Mouse (Mus musculus) cerebellum, adult 11-12 months (tissue): Measurements from ENCODE around the gene Sstr3.

ENCODE experiments used
- DNase-seq: peaks from one replicate; pipeline ENCODE4 v3.0.0; 2022

Gene Sstr3

DNA sequence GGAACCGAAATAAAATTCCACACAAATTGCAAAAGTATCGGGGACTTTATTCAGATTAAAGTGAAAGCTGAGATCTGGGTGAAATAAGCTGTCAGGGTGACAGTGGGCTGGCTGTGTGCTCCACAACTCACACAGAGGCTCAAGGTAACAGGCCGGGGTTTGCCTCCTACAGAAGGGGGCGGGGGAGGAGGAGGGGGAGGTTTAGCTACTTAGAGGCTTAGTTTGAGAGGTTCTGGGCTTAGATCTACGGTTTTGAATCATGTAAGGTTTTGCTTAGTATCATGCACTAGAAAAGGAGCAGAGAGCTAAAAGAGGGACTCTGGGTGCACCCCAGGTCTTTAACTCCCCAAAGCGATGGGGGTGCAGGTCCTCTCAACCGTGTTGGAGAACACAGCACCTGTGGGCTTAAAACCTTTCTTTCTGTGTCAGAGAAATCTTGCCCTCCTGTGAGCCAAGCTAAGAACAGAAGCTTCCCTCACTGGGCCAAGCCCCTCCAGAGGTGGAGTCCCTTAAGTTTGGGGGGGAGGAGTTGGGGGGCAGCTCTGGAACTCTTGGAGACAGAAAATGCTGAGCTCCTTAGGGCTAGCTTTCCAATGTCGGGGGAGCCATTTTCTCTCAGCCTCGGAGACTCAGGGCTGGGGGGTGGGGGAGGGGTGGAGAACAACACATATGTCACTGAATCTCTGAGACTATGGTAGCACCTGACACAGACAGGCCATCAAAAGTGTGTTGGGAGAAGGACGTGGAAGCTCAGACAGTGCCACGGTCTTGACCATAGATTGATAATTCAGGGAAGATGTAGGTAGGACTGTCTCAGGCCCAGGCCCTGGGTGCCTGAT, 14.9 kb upstream of the Sstr3 start:
- DNase-seq: no peak

DNA sequence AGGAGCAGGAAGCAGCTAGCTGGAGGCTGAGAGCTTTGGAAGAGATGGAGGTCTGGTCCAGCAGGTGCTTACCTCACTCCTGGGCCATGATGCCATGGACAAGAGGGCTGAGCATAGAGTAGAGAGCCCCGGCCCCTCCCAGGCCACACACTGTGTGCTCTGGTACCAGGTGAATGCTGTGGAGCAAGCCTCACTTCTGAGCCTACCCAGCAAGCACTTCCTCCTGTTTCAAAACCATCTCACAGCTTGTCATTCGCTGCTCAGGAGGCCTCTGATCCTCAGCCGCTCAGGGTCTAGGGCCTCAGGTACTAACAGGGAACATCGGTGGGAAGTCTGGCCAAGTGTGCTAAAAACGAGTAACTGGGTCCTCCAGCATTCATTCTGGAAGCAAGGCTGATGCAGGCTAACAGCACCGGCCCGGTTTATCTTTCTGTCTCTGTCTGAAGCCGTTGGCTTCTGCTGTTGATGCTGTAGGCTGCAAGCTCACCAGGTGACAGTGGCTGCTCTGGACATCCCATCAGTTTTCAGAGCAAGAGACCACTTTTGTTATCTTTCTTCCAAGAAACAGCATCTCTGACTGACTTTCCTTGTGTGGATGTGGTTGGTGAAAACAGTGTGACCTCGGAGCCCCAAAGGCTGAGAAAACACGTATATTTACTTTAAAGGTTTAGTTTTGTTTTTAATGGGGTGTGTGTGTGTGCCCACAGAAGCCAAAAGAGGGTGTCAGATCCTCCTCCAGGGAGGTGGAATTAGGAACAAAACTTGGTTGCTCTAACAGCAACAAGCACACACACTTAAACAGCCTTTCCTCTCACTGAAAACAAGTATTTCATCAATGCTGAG, 13.4 kb upstream of the Sstr3 start:
- DNase-seq: no peak

DNA sequence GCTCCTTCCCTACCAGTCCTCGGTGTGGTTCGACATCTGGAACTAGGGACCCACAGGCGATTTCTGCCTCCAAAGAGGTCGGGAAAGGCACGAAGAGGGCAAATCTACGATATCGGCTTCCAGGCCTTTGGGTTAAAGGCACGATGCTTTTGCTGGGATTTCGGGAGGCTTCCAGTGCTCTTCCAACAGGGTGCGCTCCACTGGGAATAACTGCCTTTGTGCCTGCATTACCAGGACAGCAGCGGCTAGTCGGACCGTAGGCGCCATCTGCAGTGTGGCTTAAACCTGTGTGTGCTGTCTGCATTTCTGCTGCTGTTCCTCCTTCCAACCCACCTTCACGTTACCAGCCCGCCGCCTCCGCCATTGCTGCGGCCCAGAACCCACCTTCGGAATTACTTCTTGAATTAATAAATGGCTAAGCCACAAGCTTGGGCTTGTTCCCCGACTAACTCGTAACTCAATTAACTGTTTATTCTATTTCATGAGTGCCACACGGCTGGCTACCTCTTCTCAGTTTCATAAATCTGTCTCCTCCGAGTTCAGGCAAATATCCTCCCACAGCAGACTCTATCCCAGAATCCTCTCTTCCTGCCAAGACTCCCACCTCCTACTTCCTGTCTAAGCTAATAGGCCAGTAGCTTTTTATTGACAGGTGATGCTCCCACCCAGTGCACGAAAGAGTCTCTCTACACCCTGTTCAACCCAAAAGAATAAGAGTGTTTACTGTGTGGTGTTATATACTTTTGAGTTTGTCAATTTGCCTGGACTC, 10.2 kb upstream of the Sstr3 start:
- DNase-seq: no peak

DNA sequence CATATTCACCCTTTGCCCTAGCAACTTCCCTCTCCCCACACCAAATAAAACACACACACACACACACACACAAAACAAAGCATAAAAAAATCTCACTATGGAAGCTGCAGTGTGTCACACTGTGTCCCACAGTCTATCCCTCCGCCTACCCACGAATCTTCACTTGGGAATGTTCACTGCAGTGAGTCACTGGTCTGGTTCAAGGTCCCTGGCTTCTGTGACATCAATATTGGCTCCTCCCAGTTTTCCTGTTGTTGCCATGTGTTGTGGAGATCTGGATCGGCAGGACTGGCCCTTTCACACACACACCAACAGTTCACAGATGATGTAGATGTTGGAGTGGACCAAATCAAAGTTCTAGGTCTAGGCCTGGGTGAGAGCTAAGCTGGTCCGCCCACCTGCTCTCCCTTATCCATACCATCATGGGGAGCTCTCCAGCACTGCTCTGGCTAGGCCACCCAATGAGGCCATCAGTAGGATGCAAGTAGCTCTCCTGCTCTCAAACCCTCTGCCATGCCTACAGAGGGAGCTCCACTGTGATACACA, 4.8 kb upstream of the Sstr3 start:
- DNase-seq: no peak

DNA sequence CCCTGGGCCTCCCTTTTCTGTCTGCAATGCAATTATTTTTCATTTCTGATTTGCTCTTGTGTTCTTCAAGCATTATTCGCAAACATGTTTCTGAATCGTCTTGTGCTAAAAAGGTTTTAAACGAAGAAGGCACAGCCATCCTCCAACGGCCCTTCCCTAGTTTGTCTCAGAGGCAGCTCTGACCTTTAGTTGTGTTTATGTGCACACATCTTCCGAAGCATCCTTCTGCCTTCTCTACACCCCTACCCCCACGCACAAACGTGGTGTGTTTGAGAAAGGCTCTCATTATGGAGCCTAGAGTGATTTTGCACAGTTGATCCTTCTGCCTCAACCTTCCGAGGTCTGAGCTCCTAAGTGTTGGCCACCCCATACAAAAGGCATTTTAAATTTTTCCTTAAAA, 4.2 kb upstream of the Sstr3 start:
- DNase-seq: no peak

DNA sequence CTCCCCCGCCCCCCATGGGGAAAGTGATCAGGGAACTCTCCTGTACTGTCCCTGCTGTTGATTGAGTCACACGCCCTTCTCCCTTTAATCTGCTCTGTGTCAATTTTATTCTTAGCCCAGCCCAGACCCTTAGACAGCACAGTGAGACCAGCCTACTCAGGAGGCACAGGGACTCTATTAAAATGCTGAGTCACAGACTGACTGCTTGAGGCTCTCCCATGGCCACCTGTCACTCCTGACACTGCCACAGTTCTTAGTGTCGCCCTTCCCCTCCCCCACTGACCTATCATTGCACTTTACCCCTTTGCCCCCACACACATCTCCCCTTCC, 3.8 kb upstream of the Sstr3 start:
- DNase-seq: no peak

DNA sequence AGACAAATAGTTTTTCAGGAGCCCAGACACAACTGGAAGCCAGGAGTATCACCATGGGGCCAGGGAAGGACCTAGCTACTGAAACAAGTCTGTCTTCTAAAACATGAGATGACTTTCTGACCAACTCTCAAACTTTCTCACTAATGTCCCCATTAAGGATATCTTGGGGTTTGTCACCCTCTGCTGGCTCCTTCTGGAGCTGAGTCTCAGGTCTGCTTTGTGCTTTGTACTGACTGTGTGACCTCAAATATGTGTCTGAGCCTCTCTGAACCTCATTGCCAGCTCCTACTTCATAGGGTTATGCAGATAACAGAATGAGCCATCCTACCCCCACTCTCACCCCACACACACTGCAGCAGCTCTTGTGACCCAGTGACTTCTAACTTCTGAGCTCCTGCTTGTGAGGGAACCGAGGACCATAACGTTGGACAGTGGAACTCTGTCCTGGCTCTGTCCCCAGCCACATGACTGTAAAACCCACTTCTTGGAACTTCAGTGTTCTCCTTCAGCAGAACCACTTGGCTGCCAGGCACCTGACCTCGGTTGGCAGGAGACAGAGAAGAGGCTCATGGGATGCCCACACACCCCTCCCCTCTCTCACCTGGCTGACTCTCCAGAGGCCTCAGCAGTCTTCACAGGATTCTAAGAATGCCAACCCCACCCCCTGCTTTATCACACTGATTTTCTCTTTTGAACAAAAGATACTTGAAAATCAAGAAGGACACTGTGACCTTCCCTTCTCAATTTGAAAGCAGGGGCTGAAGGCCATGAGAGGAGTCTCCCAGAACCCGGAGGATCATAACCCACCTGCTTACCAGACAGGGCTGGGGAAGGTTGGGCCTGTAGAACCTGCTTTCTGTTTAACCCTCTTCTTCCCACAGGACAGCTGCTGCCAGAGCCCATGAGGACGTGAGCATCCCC, 3.2 kb upstream of the Sstr3 start:
- peak; percentile 31 for DNase-seq

DNA sequence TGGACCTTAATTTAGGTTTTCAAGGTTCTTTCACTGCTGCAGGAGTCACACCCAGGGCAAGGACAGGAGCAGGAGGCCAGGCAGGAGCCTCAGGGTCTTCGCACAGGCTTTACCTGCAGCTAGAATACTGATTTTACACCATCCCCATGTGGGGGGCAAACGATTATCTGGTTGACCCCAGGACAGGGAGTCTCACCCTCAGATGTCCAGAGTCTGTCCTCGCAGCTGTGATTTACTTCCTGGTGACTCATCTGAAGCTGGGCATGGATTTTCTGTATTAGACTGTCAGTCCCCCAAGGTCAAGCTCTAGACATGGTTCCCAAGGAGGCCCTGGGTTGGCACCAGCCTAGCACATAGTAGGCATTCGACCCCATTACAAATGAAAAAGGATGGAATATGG, 1.6 kb upstream of the Sstr3 start:
- no peak for DNase-seq

DNA sequence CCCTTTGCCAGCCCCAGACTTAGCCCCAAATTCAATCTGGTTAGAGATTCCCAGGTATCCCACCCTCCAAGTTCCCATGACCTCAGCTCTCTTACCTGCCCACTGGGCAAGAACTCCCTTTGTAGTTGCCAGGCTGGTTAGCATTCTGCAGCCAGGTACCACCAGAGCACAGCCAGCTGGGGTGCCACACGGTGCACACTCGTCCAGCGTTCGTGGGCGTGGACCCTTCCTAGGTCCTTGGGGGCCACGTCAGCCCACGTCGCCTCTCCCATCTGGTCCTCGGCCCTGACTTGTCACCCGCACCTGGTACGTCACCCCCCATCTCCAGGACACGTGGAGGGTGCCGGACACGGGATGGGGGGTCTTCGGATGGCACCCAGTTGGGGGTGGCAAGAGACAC, 444 bp downstream of the Sstr3 start:
- DNase-seq: peak; percentile 68

DNA sequence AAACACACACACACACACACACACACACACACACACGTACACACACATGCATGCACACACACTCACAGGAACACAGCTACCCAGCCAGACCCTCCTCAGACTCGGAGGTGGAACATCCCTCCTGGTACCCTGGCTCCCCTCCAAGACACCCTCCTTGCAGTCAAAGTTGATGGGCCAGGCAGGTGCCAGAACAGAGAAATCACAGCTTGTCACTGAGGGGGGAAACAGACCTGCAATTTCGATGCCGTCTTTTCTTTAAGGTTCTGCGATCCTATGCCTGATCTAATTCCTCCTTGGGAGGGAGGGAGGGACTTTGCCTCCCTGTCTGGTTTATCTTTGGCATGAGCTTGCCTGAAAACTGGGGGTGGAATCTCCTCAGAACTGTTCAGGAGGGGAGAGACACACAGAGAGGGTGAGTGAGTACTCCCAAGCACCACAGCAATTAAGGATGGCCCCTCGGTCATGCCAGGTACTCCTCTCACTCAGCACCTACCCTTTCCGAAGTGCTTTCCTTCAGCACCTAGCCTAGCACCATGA, 1.6 kb downstream of the Sstr3 start:
- peak; percentile 70 for DNase-seq

DNA sequence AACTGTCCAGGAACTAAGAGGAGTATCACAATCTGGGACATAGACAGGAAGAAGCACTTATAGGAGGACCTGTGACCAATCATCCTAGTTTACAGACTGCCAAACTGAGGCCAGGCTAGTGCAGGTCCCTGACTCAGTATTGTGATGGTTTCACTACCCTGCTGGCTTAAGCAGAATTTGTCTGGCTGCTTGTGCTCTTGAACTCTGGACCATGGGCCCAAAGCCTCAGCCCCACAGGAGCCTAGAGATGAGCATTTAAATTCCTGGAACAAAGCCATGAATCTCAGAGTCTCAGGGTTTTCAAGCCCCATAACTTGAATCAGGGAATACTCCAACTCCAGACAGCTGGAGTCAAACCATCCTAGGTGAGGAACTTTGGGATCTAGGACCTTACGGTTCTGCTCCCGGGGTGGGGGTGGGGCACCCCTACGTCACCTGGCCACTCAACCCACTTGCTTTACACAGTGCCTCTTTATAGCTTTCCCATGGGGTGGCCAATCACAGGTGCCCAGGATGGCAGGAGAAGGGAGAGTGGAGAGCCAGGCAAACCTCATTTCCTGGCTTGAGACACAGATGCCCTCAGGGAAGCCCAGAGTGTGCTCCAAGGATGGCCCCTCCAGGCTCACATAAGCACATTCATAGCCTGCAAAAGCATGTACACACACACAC, 2.3 kb downstream of the Sstr3 start:
- DNase-seq: peak; percentile 78

DNA sequence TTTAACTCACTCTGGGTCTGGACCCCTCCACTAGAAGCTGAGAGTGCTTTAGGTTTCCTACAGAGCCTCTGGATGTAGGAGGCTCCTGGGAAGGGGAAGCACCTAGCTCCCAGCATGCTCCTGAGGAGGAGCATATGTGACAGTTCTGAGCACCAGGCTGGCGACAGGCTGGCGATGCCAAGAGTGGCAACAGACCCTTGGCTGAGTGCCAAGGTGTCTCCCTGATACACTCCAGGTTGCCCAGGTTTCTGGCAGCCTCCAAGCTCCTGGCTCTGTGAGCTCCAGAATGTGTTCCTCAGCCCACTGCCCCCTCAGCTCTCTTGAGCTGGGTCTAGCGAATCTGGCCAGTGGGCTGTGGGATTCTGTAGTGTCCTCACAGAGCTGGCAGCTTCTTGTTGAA, 2.9 kb downstream of the Sstr3 start:
- peak; percentile 91 for DNase-seq

DNA sequence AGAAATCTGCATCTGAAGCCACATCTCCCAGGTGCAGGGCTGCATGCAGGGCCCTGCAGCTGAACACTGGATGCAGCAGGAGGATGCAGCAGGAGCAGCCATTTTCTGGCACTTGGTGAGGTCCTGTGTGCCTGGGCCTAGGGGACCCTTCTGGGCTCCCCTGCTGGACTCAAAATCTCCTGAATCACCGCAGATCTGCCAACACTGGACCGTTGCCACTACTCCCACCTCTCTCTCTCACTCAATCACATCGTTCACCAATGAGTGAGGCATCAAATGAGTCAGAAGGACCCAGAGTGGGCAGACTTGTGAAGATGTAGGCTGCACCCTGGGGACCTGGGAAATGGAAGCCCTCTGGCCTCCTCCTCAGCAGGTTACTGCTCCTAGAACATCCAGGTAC, 3.4 kb downstream of the Sstr3 start:
- peak; percentile 53 for DNase-seq

DNA sequence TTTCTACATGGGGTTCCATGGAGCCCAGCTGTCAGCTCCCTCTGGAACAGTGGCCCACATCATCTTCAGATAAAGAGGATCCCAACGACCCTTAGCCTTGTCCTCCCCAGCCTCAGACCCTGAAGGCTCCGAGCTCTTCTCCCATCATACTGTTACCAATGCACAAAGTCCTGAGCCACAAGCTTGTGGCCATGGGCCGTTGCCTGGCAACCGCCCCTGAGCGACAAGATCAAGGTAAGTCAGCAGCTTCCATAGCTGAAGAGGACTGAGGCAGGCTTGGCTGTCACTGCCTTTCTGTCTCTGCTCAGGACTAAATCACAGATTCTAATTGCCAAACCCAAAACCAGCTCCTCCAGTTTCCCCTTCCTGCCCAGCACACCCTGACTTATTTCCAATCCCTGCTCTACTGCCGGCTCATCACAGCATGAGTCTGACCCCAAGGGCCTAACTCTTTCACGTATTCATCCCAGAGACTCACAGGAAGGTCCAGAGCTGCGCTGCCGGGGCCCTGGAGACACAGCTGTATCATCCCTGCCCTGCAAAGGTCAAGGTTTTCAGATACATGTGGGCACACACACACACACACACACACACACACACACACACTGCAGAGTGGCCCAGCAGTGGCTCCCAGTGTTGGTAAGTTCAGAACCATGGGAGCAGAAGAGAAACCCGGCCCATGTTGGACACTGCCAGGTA, 8.6 kb downstream of the Sstr3 start:
- DNase-seq: no peak

DNA sequence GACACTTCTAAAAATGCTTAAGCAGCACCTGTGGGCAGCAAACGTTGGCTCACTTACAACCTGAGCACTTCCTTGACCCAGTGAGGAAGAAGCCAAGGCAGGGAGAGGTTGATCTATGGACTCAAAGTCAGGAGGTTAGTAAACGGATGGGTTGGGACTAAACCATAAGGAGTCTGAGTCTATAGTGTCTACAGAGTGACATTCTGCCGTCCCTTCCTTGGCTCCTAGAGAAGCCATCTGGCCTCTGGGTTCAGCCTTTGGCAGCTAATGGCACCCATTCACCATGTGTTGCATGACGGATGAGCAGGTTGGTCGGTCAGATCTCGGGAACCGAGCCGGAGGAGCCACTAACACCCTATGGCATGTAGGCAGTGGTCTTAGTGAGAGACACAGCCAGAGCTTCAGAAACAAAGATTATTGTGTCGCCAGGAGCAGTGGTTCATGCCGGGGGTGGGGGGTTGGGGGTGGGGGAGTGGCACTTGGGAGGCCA, 11.1 kb downstream of the Sstr3 start:
- peak; percentile 87 for DNase-seq

DNA sequence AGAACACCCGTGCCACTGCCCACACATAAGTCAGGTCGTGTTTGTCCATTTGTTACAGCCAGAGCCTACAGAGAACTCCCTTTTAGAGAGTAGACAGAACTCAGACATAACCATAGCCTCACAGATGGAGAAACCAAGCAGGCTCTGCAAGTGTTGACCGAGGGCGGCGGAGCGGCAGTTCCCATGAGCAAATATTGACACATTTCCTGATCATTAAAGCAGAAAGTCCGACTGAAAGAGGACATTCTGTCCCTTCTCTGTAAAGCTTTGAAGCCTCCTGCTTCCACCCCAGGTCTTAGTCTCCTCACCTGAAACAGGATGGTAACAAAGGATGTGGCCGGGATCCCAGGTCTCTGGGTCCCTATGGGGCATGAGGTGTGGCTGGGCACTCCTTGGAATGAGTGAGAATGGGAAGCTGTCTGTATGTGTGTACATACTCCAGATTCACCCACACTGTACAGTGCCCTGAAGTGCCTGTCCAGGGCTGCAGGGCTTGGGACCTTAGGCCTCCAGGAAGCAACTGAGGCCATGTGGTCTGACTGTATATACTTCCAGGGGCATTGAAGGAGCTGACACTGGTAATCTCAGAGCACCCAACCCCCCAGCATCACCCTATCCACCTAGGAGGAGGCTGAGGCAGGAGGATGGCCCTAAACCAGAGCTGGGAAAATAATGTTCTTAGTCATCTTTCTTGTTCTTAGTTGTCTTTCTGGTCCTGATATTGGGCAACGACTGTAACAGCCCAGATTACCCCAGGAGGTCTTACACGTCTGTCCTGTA, 11.7 kb downstream of the Sstr3 start:
- no peak for DNase-seq

DNA sequence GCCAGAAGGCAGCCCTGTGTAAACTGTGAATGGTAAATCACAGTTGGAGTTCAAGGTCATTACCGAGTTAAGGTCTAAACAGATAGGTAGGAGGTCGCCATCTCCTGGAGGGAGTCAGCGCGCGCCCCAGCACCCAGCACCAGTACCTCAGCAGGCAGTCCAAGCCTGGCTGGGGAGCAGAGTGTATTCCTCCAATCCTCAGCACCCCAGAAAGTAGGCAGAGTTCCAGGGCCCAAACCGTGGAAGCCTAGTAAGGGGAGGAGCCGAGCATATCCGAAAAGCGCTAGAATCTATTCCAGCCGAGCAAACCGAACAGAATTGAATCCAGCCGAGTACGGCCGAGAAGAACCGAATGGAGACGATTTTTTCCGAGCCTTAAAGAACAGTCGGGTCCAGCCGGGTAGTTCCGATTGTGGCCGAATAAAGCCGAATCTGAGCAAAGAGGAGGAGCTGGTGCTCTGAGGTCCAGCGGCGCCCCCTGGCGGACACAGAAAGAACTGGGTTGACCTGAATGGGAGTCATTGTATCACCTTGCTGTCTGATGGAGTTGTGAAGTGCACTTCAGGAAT, 12.5 kb downstream of the Sstr3 start:
- DNase-seq: peak; percentile 99

DNA sequence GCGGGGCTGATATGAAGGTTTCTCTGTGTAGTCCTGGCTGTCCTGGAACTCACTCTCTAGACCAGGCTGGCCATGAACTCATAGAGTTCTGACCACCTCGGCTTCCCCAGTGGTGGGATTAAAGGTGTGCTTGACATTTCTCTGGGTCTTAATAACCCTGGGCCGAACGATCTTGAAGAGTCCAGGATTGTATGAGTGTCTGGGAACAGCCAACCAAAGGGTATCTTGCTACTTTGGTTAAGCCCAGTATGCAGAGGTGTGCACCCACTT, 13.1 kb downstream of the Sstr3 start:
- no peak for DNase-seq

DNA sequence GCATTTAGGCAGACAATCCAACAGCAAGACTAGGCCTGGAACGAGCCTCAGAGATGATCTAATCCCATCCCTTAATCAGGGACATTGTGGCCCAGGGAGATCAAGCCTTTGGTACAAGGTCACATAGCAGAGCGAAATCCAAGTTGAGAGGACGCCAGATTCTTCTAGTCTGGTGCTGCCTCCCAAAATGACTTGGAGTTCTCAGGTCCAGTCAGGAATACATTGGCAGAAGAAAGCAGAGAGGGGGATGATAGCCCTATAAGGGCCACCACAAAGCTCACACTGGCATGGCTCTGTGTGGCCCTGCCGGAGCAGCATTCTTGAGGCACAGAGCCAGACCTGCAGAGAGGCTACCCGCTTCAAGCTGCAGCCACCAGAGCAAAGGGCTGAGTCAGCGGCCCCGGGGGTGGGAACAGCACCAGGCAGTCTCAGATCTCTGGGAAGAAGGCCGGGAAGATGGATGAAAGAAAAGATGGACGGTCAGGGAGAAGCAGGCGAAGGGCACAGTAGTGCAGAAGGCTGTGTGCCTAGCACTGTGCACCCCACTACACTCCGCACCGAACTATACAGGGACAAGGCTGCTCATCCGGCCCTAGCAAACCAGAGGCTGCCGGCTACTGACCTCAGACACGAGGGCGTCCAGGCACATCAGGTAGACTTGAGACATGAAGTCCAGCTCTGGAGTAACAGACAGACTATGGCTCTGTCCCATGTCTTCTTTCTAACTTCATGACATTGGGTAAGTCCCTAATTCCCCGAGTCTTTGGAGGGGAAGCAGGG, 13.6 kb downstream of the Sstr3 start, which contains the start of gene C1qtnf6:
Gene C1qtnf6, minus strand, starts transcription at position 746 of the 780 bp plus-strand sequence.
- DNase-seq: peak; percentile 77
